Mouse (Mus musculus): ENCODE results near the gene Ilf2. TPM values are rescaled to one million over a fixed set of nuclear protein-coding genes. Genes with fewer than 3 reads are reported as not detected.
A peak's percentile ranks its signal among the peaks of the same experiment; 100 is the strongest.

The Ilf2 gene
- 236 and 238 TPM in 2 replicates for polyA plus RNA-seq (2015; fragmentation: Nextera tagmentation; extraction: Ambion mirVana)

DNA sequence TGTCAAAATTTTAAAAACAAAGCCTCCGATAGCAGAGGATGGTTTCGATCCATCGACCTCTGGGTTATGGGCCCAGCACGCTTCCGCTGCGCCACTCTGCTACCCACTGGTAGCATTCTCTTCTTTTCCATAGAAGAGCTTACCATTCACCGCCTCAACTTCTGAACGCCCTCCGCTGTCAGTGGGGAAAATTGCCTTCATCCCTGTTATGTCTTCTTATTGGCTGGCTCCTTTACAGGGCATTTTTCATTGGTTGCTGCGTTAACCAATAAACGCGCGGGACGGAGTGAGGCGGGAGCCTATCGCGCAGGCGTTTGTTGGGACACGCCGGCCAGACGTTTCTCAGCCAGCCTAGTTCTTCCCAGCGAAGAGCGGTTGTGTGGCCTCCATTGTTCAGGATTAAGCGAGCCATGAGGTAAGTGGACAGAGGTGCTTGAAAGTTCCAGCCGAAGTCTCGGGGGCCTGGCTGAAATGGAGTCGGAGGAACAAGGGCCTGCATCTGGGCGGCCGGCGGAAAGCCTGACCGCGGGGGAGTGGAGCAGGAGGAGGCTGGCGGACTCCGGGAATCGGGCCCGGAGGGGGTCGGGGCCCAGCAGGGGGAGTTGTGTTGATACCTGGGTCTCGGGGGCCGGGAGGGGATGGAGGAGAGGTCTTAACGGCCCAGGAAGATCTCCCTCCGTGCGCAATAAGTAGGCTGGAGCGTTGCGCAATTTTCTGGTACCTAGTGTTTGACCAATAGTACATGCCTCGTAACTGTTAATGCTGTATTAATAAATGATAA is at the start of gene Ilf2:
Ilf2 (plus strand) TSS at position 296 of the 781 bp plus-strand sequence.
- H3K36me3 ChIP-seq, result peaks cover 37% of the 10 kb centered on the region
- peaks cover 8% of the 10 kb centered on the region for H3K4me1 ChIP-seq
- H3K27ac ChIP-seq, result peak within 1 kb of the TSS; percentile 94
- peak within 1 kb of the TSS; percentile 80 for H3K4me3 ChIP-seq (replicated peaks)
- peak within 1 kb of the TSS; percentile 66 for H3K4me2 ChIP-seq
- H3K9ac ChIP-seq, result peak within 1 kb of the TSS; percentile 84
- WGBS, result under 1% methylated on average over 45 of the region's 45 CpGs
- no peaks in the 10 kb centered on the region for H3K9me3 ChIP-seq (replicated peaks)
- H3K27me3 ChIP-seq, result no peaks in the 10 kb centered on the region
- peak; percentile 99 for ATAC-seq (replicated peaks; ENCODE audit: low FRiP score)

DNA sequence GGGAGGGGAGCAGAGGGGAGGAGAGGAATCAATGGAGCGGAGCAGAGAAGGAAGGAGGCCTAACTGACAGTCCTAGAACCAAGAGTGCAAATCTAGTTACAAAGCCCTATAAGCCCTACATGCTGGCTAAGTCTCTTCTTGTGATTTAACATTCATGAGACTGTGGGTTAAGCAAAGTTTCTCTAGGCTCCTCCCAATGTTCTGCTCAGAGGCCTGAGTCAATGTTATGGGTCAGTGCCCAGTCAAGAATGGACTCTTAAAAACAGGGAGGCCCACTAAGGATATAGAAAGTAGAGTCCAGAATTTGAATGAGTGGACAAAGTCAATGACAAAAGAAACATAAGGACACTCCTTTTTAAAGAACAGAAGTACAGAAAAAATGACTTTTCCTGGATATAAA is 48.4 kb upstream of the Ilf2 start:
- no peak overlapping the region for H3K4me2 ChIP-seq
- peaks cover 49% of the 10 kb centered on the region for H3K4me1 ChIP-seq
- H3K36me3 ChIP-seq, result peaks cover 26% of the 10 kb centered on the region
- H3K27ac ChIP-seq, result peak overlapping the region; percentile 56; the same call in 1 of the 2 replicates
- WGBS, result 82% methylated on average over 1 of the region's 1 CpGs
- no peaks in the 10 kb centered on the region for H3K27me3 ChIP-seq
- no peak overlapping the region for H3K9ac ChIP-seq
- no peak overlapping the region for H3K4me3 ChIP-seq (replicated peaks)
- H3K9me3 ChIP-seq (replicated peaks), result no peaks in the 10 kb centered on the region
- ATAC-seq (replicated peaks; ENCODE audit: low FRiP score), result 0 out of 2 replicates have a peak, but pooled peaks have one; percentile 22

DNA sequence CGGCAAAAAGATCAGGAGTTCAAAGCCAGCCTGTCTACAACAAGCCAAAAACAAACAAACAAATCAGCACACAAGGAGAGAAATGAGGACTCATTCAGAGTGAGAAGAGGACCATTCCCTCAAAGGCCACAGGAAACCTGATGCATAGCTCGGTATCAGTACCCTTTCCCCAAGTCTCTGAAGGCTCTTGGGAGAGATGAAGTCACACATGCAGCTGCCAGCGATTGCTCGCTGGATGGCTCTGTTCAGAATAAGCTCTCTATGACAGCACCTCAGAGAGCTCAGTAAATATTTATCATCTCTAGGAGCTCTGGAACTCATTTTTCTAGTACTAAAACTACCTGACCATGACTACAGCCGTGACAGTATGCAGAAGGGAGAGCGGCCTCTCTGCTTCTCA is 47.7 kb upstream of the Ilf2 start:
- no peak for ATAC-seq (replicated peaks; ENCODE audit: low FRiP score)
- H3K27ac ChIP-seq, result peak overlapping the region; percentile 56; the same call in 1 of the 2 replicates
- H3K4me3 ChIP-seq (replicated peaks), result no peak overlapping the region
- no peaks in the 10 kb centered on the region for H3K27me3 ChIP-seq
- no peak overlapping the region for H3K9ac ChIP-seq
- peaks cover 20% of the 10 kb centered on the region for H3K36me3 ChIP-seq
- no peaks in the 10 kb centered on the region for H3K9me3 ChIP-seq (replicated peaks)
- 78% methylated on average over 6 of the region's 6 CpGs for WGBS
- H3K4me2 ChIP-seq, result no peak overlapping the region
- H3K4me1 ChIP-seq, result peaks cover 49% of the 10 kb centered on the region

DNA sequence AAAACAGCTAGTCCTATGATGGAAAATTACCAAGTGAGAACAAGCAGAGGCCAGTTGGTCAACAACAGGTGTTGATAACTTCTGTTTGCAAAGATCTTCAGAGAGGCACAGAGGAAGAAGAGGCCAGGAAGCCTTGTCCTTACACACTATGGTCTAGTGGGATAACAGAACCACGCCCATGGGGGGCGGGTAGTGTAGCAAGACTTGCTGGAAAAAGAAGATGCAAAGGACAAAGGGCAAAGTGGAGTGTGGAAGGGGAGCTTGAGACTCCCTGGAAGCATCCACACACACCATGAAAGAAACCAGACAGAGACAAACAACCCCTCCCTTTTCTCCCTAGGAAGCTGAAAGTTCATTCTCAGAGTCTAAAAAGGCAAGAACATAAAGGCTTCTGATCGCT is 46.4 kb upstream of the Ilf2 start:
- Histone ChIP-seq H3K27me3 (no peaks in the 10 kb centered on the region), H3K4me3 (replicated peaks) (no peak overlapping the region), H3K36me3 (peaks cover 12% of the 10 kb centered on the region; the same call in 1 of the 2 replicates), H3K4me1 (peaks cover 54% of the 10 kb centered on the region), H3K9me3 (replicated peaks) (no peaks in the 10 kb centered on the region), H3K4me2 (no peak overlapping the region), H3K9ac (no peak overlapping the region), H3K27ac (no peak overlapping the region)
- WGBS, result 83% methylated on average over 3 of the region's 3 CpGs
- no peak for ATAC-seq (replicated peaks; ENCODE audit: low FRiP score)

DNA sequence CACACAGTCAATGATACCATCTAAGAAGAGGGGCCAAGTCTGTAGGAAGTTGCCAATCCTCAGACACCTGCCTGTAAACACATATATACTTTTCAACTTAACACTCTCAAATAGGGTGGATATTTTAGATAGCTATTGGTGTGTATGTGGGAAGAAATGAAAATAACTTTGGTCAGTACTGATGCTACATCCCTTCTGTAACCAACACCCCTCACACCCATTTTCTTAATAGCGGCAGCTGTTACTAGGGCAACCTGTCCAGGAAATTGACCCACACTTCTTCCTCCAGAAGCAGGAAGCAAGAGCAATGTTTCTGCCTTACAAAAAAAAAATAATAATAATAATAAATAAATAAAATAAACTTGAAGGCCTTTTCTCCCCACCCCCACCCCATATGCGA is 43.6 kb upstream of the Ilf2 start:
- H3K9me3 ChIP-seq (replicated peaks), result no peaks in the 10 kb centered on the region
- 9% methylated on average over 2 of the region's 2 CpGs for WGBS
- peak overlapping the region; percentile 77 for H3K4me2 ChIP-seq
- peak overlapping the region; percentile 78 for H3K9ac ChIP-seq
- H3K27me3 ChIP-seq, result no peaks in the 10 kb centered on the region
- peaks cover 49% of the 10 kb centered on the region for H3K4me1 ChIP-seq
- H3K36me3 ChIP-seq, result peaks cover 4% of the 10 kb centered on the region; the same call in 1 of the 2 replicates
- peak overlapping the region; percentile 99; the same call in 1 of the 2 replicates for H3K27ac ChIP-seq
- no peak for ATAC-seq (replicated peaks; ENCODE audit: low FRiP score)
- H3K4me3 ChIP-seq (replicated peaks), result peak overlapping the region; percentile 80

DNA sequence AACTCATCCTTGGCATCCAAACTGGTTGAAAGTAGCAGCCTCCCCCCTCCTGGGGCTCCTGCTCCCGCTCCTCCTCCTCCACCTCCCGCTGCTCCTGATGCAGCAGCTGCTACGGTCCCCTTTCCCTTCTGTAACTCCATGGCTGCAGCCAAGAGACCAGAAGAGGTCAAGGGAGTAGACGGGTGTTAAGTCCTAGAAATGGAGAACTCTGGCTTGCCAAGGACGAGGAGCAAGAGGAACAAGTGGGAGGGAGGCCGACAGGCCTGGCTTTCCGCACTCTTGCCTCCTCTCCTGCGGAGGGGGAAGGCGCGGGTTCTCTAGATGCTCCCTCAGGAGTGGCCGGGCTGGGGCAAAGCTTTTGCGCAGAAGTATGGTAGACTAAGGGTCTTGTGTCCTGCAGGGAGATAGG is 43.1 kb upstream of the Ilf2 start:
- Histone ChIP-seq H3K4me2 (peak overlapping the region; percentile 77), H3K27me3 (no peaks in the 10 kb centered on the region), H3K9me3 (replicated peaks) (no peaks in the 10 kb centered on the region), H3K27ac (peak overlapping the region; percentile 99), H3K9ac (peak overlapping the region; percentile 78), H3K4me1 (peaks cover 46% of the 10 kb centered on the region), H3K36me3 (peaks cover 4% of the 10 kb centered on the region; the same call in 1 of the 2 replicates), H3K4me3 (replicated peaks) (peak overlapping the region; percentile 80)
- WGBS, result 0% methylated on average over 12 of the region's 12 CpGs
- peak; percentile 37 for ATAC-seq (replicated peaks; ENCODE audit: low FRiP score)

DNA sequence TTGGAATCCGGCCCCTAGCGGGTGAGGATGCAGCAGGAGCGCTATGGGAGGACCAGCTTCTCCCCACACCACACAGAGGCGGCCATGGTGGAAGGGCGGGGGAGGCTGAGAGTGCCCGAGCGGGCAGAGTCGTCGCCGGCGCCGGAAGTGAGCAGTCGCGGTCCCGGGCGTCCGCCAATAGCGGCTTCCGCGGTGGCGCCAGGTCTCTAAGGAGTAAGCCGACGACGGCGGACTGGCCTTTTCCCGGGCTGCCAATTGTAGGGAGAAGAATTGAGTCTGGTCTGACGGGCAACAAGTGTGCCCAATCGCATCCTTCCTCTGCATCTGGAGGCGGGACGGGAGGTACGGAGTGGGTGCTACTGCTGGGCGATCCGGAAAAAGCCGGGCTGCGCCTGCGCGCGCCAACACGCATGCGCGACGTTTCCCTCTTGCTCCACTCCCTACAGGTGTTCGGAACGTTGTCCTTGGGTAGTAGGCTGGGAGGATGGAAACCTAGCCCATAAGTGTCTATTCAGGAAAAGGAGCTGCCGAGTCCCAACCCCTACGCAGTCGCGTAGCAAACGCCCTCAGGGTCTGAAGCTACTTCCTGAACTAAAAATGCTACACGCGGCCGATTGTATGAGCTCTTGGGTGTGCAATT is 42.4 kb upstream of the Ilf2 start, which contains the start of gene Ints3:
Ints3 (minus strand) TSS at position 242 of the 640 bp plus-strand sequence.
- H3K9me3 ChIP-seq (replicated peaks), result no peaks in the 10 kb centered on the region
- H3K36me3 ChIP-seq, result peaks cover 4% of the 10 kb centered on the region; the same call in 1 of the 2 replicates
- H3K9ac ChIP-seq, result peak within 1 kb of the TSS; percentile 78
- ATAC-seq (replicated peaks; ENCODE audit: low FRiP score), result peak; percentile 99
- WGBS, result under 1% methylated on average over 52 of the region's 52 CpGs
- peak within 1 kb of the TSS; percentile 80 for H3K4me3 ChIP-seq (replicated peaks)
- peak within 1 kb of the TSS; percentile 77 for H3K4me2 ChIP-seq
- no peaks in the 10 kb centered on the region for H3K27me3 ChIP-seq
- H3K4me1 ChIP-seq, result peaks cover 39% of the 10 kb centered on the region
- peak within 1 kb of the TSS; percentile 99 for H3K27ac ChIP-seq

DNA sequence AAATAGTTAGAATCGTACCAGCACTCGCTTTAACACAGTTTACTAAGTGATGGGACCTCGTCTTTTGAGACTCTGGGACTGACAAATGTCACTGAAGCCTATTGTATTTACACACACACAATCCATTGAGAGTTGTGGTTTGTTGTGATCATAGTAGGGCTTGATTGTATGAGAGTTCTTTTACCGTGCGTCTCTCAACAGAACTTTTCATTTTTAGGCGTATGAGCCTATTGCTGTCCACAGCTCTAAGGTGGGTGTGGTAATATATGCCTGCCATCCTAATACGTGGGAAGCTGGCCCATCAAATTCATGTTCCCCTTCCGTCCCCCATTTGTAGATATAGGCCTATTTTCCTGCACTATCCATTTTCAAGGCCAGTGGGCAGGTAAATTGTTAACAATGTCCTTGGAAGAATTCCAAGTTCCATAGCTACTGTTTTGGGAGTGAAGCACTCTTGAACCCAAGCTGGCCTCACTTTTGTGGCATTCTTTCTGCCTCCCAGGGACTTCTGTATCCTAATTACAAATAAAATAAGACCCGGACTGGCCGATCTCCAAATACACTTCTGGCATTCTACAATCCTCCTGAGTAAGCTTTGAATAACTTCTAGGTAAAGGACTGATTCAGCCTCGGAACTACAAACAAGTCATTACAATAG is 41.7 kb upstream of the Ilf2 start:
- H3K27ac ChIP-seq, result peak overlapping the region; percentile 99
- peak overlapping the region; percentile 34 for H3K9ac ChIP-seq
- 48% methylated on average over 11 of the region's 11 CpGs for WGBS
- peak overlapping the region; percentile 80 for H3K4me3 ChIP-seq (replicated peaks)
- ATAC-seq (replicated peaks; ENCODE audit: low FRiP score), result no peak
- peak overlapping the region; percentile 77 for H3K4me2 ChIP-seq
- peaks cover 1% of the 10 kb centered on the region; the same call in 1 of the 2 replicates for H3K36me3 ChIP-seq
- no peaks in the 10 kb centered on the region for H3K27me3 ChIP-seq
- H3K4me1 ChIP-seq, result peaks cover 32% of the 10 kb centered on the region
- no peaks in the 10 kb centered on the region for H3K9me3 ChIP-seq (replicated peaks)

DNA sequence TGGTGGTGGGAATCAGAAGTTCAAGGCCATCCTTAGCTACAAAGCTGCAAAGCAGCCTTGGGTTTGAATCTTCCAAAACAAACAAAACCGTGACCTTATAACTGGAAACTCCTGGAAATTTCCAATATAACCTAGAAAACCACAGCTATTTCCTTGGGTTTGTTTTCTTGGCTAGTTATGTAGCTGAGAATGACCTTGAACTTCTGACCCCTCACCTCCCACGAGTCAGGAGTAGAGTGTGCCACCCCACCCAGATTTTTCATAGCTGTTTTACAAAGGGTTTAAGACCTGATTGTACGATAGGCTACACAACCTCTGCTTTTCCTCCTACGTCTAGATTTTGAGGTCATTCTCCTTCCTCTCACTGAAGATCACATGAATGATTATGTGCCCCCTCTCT is 38.8 kb upstream of the Ilf2 start:
- peaks cover 8% of the 10 kb centered on the region for H3K4me1 ChIP-seq
- H3K4me3 ChIP-seq (replicated peaks), result no peak overlapping the region
- no peak for ATAC-seq (replicated peaks; ENCODE audit: low FRiP score)
- H3K9me3 ChIP-seq (replicated peaks), result no peaks in the 10 kb centered on the region
- WGBS, result 53% methylated on average over 4 of the region's 4 CpGs
- no peak overlapping the region for H3K4me2 ChIP-seq
- H3K27ac ChIP-seq, result no peak overlapping the region
- no peaks in the 10 kb centered on the region for H3K36me3 ChIP-seq
- H3K27me3 ChIP-seq, result no peaks in the 10 kb centered on the region
- H3K9ac ChIP-seq, result no peak overlapping the region

DNA sequence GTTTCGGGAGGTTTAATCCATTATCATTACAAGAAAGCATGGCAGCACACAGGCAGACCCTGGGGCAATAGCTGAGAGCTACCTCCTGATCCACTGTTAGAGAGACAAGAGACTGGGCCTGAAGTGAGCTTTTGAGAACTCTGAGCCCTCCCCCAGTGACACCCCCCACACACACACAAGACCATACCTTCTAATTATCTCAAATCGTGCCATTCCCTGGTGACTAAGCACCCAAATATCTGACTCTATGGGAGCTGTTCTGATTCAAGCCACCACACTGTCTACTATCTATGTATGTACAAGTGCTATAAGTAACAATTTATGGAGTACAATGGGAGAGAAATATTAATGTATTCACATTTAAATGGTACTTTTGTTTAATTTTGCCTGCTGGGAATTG is 35.2 kb upstream of the Ilf2 start:
- Histone ChIP-seq H3K9me3 (replicated peaks) (no peaks in the 10 kb centered on the region), H3K4me1 (peaks cover 6% of the 10 kb centered on the region), H3K27ac (no peak overlapping the region), H3K4me3 (replicated peaks) (no peak overlapping the region), H3K9ac (no peak overlapping the region), H3K27me3 (no peaks in the 10 kb centered on the region), H3K4me2 (no peak overlapping the region), H3K36me3 (no peaks in the 10 kb centered on the region)
- no peak for ATAC-seq (replicated peaks; ENCODE audit: low FRiP score)
- 80% methylated on average over 2 of the region's 2 CpGs for WGBS

DNA sequence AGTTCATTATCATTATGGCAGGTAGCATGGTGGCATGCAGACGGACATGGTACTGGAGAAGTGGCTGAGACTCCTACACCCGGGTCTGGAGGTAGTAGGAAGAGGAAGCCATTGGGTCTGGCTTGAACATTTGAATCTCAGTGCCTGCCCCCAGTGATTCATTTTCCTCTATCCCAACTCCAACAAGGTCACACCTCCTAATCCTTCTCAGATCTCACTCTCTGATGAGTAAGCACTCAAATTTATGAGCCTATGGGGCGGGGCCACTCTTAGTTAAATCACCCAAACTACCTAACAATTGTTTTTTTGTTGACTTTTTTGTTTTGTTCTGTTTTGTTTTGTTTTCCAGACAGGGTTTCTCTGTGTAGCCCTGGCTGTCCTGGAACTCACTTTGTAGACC is 31.9 kb upstream of the Ilf2 start:
- H3K4me3 ChIP-seq (replicated peaks), result no peak overlapping the region
- H3K36me3 ChIP-seq, result no peaks in the 10 kb centered on the region
- no peaks in the 10 kb centered on the region for H3K27me3 ChIP-seq
- 0 out of 2 replicates have a peak overlapping the region, but pooled peaks have one; percentile 10 for H3K27ac ChIP-seq
- H3K9ac ChIP-seq, result no peak overlapping the region
- no peaks in the 10 kb centered on the region for H3K9me3 ChIP-seq (replicated peaks)
- no peak overlapping the region for H3K4me2 ChIP-seq
- 87% methylated on average over 3 of the region's 3 CpGs for WGBS
- H3K4me1 ChIP-seq, result peaks cover 29% of the 10 kb centered on the region
- ATAC-seq (replicated peaks; ENCODE audit: low FRiP score), result no peak

Data from kidney, embryonic 15.5 days (tissue).